In the genomic region with DNA sequence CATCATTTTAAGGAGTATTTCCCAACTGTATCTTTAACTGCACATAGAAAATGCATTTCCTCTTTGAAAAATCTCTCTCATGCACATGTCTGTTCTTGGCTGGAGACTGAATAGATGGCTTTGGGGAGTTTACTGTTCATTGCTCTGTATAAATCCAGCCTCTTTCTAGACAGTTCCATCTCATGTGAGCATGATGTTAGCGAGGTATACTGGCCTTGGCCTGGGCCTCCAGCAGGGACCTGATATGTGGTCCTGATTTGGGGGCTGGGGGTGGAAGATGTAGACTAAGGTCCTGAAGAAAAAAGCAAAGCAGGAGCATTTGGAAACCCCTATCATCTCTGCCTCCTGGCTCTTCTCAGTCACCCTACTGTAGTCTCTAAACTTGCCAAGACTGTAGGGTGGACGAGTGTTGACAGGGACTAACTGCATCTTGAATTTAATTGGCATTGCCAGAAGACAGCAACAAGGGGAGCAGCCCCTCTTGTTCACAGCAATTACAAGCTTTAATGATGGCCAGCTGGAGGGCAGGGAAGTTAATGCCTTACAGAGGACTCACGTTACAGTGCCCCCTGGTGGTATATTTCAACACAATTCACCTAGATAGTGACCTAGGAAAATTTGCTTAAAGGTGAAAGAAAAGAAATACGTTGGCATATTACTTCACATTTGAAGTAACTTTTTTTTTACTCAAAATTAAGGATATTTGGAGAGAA, we compare ENCODE assay signal across 7 mouse cellular contexts.
DNase-seq lines count a peak whose midpoint lies in the region; ATAC-seq and TF ChIP-seq lines count a peak whose summit lies in the region.

No protein-coding gene starts in this region.

- H3K9me3 ChIP-seq in forebrain, embryonic 10.5 days: no peaks in the 10 kb centered on the region
- H3K9me3 ChIP-seq in lung, postnatal 0 days (ENCODE audit: low read length): no peaks in the 10 kb centered on the region

- no peak overlapping the region for H3K9ac ChIP-seq in lung, postnatal 0 days (replicated peaks; ENCODE audit: low read depth)

- 34% methylated on average over 4 of the region's 4 CpGs for WGBS in thymus, adult 2 months
- WGBS in forebrain, embryonic 10.5 days: 24% methylated on average over 4 of the region's 4 CpGs
- 27% methylated on average over 4 of the region's 4 CpGs for WGBS in lung, postnatal 0 days

- TF ChIP-seq POLR2A in thymus, adult 2 months (IDR thresholded peaks at IDR 0.05; ENCODE audit: control insufficient read depth, extremely low read depth, insufficient read depth, low read length, poor library complexity): no peak

- no peak overlapping the region for H3K4me3 ChIP-seq in thymus, adult 2 months (ENCODE audit: control insufficient read depth, insufficient read depth, low read length)
- no peak overlapping the region for H3K4me3 ChIP-seq in forebrain, embryonic 10.5 days
- H3K4me3 ChIP-seq in lung, postnatal 0 days (ENCODE audit: low read depth, low read length): no peak overlapping the region

- no peak for TF ChIP-seq CTCF in thymus, adult 2 months (IDR thresholded peaks at IDR 0.05; ENCODE audit: borderline replicate concordance, control insufficient read depth, extremely low read depth, insufficient read depth, low read length, poor library complexity)
- peak; percentile 70 for TF ChIP-seq CTCF in lung, postnatal 0 days (IDR thresholded peaks at IDR 0.05)

- no peaks in the 10 kb centered on the region for H3K4me1 ChIP-seq in thymus, adult 2 months (replicated peaks; ENCODE audit: control insufficient read depth, insufficient read depth, low read length)
- peaks cover 5% of the 10 kb centered on the region for H3K4me1 ChIP-seq in forebrain, embryonic 10.5 days
- H3K4me1 ChIP-seq in lung, postnatal 0 days (ENCODE audit: insufficient read depth, low read depth, low read length): no peaks in the 10 kb centered on the region

- DNase-seq in thymus, postnatal 4 days: peak; percentile 8
- no peak for DNase-seq in thymus, adult 2 months
- peak; percentile 16 for DNase-seq in c-Kit-positive CD71-negative TER-119-negative erythroid progenitor cells, embryonic 14.5 days (ENCODE audit: low read depth)
- DNase-seq in forebrain, embryonic 10.5 days (ENCODE audit: extremely low spot score, low spot score): peak; percentile 35
- peak; percentile 7 for DNase-seq in kidney, adult 11 months
- DNase-seq in lung, postnatal 0 days (ENCODE audit: low spot score): peak; percentile 75
- DNase-seq in splenic B cell, adult 2 months (ENCODE audit: low read depth, low spot score): peak; percentile 29

- no peaks in the 10 kb centered on the region for H3K27me3 ChIP-seq in thymus, adult 2 months (ENCODE audit: control insufficient read depth, insufficient read depth, low read length)
- no peaks in the 10 kb centered on the region for H3K27me3 ChIP-seq in forebrain, embryonic 10.5 days (ENCODE audit: poor library complexity, severe bottlenecking)
- H3K27me3 ChIP-seq in lung, postnatal 0 days (replicated peaks; ENCODE audit: insufficient read depth, low read length): no peaks in the 10 kb centered on the region
- no peaks in the 10 kb centered on the region for H3K27me3 ChIP-seq in splenic B cell, adult 2 months (ENCODE audit: control insufficient read depth, insufficient read depth, low read length, poor library complexity, severe bottlenecking)

- ATAC-seq in lung, postnatal 0 days: peak; percentile 66

- H3K27ac ChIP-seq in thymus, adult 2 months (ENCODE audit: control insufficient read depth, insufficient read depth, low read length): no peak overlapping the region
- 0 out of 2 replicates have a peak overlapping the region, but pooled peaks have one; percentile 17 for H3K27ac ChIP-seq in forebrain, embryonic 10.5 days
- no peak overlapping the region for H3K27ac ChIP-seq in lung, postnatal 0 days (ENCODE audit: low read length)

- H3K4me2 ChIP-seq in lung, postnatal 0 days (replicated peaks; ENCODE audit: low read depth, low read length): no peak overlapping the region

- H3K36me3 ChIP-seq in thymus, adult 2 months (ENCODE audit: control insufficient read depth, insufficient read depth, low read length): no peaks in the 10 kb centered on the region
- H3K36me3 ChIP-seq in forebrain, embryonic 10.5 days (replicated peaks): peaks cover 16% of the 10 kb centered on the region; the same call in 1 of the 2 replicates
- no peaks in the 10 kb centered on the region for H3K36me3 ChIP-seq in lung, postnatal 0 days (ENCODE audit: insufficient read depth, low read length)
- no peaks in the 10 kb centered on the region for H3K36me3 ChIP-seq in splenic B cell, adult 2 months (ENCODE audit: control insufficient read depth, insufficient read depth, low read length, poor library complexity, severe bottlenecking)

- no peak for TF ChIP-seq EP300 in lung, postnatal 0 days (IDR thresholded peaks at IDR 0.05)
